Mouse (Mus musculus) gastrocnemius, adult 18-20 months (tissue): ENCODE measurements at regions not wholly inside any gene's neighbourhood (a gene's known extent, or its start where the extent isn't known, plus 50 kb on each side); places are given as distances from the start of the nearest gene placed in this dataset.

Experiments
- DNase-seq: peaks from one replicate; pipeline ENCODE4 v3.0.0; 2021; ENCODE audit warnings: low spot score

- peak; percentile 84 for DNase-seq
Observed at GRCm38 (mm10) chr13:5713195-5713863, 148.0 kb upstream of the Klf6 start.

GRCm38 (mm10) chr13:5714191-5714591, 147.1 kb upstream of the Klf6 start:
- peak; percentile 73 for DNase-seq

DNA sequence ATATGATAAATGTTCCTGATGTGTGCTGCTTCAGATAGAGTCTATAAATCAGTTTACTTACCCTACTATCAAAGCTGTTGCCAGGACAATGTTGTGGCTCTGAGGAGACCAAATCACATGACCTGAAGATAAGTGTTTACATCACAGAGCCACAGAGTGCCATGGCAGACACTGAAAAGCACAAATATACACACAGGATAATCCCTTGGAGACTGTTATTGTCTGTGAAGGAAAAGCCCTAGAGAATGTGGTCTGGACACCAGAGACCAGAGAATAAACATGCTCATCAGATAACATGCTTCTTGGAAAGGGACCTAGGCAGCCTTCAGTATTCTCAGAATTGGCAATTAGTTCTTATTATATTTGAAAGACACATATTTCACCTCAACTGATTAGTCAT, 146.5 kb upstream of the Klf6 start:
- peak; percentile 29 for DNase-seq

DNA sequence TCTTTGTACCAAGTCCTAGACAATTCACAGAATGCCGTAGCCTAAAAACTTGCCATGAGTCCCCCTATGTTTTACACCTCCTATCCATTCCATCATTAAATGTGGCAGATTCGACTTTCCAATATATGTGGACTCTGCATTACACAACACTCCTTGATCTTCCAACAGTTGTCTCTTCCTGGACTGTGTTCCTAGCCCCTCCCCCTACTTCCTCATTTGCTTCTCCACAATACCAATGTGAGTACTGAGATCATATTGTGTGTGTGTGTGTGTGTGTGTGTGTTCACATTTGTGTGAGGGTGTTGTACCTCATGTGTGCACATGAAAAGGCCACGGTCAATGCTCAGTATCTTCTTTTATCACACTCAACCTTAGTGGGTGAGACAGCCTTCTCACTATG, 144.5 kb upstream of the Klf6 start:
- DNase-seq: no peak

DNA sequence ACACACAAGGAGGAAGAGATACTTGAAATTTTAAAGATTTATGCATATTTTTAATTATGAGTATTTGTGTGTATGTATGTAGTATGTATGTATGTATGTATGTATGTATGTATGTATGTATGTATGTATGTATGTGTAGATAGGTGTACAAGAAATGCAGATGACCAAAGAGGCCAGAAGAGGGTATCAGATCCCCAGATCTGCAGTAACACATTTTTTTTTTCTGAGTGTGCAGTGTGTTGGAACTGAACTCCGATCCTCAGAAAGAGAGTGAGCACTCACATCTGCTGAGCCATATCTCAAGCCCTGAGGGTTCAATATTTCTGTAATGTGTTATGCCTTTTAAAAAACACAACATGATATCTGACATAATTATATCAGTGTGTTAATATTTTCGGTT, 138.0 kb upstream of the Klf6 start:
- no peak for DNase-seq

DNA sequence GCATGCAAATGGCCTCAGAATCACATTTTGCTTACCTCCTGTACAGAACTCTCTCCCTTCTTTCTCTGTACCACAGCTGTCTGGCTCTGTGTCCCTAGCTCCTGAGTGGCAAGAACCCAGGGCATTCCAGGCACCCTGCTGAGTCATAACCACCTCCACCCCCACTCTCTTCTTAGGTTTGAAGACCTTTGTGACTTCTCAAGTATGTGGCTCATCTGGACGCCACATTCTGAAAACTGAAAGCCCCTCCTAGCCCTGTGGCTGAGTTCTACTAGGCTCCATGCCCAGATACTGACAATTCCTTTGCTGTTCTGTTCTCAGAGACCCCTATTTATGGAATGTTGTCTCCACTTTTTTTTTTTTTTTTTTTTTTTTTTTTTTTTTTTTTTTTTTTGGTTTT, 136.9 kb upstream of the Klf6 start:
- peak; percentile 58 for DNase-seq

DNA sequence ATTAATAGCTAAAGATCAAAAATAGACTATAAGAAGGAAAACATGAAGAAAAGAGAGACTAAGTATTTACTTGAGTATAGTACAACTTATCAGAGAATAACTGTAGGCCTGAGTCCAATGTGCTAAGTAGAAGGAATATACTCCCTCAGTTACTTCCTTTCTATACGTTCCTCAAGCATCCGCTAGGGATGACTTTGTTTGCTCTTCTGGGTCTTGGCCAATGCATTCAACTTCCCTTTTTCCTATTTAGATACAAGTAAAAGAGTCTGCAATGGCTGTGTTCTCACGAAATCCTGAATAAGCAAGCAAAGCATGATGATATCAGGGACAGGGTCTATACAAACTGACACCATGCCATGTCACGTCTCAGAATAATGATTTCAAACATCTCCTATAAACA, 135.3 kb upstream of the Klf6 start:
- DNase-seq: no peak

GRCm38 (mm10) chr13:5726446-5726845, 134.8 kb upstream of the Klf6 start:
- DNase-seq: no peak

- no peak for DNase-seq
Observed at GRCm38 (mm10) chr13:5728172-5728571, 133.1 kb upstream of the Klf6 start.

- no peak for DNase-seq
Observed at GRCm38 (mm10) chr13:5728808-5729207, 132.5 kb upstream of the Klf6 start.

DNA sequence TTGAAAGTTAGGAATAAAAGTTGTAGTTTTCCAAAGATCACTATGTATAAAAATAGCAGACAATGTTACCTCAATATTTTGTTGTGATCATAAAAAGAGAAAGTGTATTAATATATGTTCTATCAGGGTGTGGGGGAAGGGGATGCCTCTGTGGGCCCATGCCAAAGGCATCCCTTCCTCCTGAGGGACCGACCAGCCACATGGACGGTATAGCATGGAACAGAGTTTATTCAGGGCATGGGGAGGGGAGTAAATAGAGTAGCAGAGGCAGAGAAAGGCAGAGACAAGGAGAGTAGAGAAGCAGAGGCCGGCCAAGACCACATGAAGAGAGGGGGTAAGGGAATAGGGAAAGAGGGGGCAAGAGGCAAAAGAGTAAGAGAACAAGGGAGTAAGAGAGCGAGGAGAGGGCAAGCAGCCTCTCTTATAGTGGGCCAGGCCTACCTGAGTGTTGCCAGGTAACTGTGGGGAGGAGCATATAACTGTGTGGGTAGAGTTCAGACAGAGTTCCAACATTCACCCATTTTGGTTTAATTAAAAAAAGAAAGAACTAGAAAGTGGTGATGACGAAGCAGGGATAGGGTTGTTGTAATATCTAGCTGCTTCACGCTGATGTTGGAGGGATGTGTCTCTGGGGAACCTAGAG, 131.7 kb upstream of the Klf6 start:
- no peak for DNase-seq

DNA sequence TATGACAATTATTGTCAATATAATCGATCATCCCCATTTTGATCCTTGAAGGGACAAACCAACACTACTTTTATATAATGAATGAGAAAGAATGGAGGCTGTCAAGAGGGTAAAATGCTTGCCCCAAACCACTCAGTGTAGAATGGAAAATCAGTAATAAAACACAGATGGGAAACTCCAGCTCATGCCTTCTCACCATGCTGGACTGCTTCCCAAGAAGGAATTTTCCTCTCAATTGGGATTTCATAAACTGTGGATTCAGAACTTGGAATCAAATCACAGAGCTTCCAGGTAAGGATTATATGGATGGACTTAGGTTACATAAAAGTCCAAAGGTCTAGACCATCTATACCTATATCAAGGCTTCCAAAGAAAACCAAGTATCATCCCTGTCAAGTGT, 129.1 kb upstream of the Klf6 start:
- no peak for DNase-seq

- DNase-seq: no peak
Observed at GRCm38 (mm10) chr13:5735027-5735624, 126.2 kb upstream of the Klf6 start.

- DNase-seq: no peak
Observed at GRCm38 (mm10) chr13:5736472-5736871, 124.8 kb upstream of the Klf6 start.

DNA sequence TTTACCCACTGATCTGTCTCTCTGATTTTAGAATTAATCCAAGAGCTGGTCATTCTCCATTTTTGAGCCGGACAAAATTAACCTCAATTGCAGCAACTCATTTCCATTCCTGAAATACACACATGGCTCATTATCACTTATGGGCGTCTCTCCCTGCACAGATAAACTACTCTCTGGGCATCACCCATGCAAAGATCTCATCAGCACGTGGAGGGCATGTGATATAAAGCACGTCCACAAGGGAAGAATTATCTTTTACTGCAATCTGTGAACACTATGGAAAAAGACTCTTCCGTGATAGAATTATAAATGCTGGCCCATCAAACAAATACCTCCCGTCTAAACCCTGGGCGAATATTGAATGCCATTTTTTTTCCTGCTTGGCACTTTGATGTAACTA, 124.1 kb upstream of the Klf6 start:
- DNase-seq: no peak

- no peak for DNase-seq
Observed at GRCm38 (mm10) chr13:5740805-5741204, 120.5 kb upstream of the Klf6 start.

DNA sequence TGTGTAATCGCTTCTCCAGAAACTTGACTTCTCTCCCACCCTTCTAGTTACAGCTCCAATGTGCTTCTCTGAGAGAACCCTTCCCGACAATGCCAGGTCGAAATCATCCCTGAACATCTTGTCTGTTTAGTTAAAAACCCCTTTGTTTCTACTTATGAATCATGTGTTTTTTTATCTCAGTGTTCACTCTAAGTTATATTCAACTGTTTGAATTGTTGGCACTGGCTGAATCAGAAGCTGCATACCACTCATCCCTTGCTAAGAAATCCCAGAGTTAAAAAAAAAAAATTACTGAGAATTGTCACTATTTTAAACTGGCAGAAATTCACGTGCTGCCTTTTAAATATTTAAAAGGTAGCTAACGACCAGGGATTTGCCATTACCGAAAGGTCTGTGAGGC, 116.3 kb upstream of the Klf6 start:
- no peak for DNase-seq

DNA sequence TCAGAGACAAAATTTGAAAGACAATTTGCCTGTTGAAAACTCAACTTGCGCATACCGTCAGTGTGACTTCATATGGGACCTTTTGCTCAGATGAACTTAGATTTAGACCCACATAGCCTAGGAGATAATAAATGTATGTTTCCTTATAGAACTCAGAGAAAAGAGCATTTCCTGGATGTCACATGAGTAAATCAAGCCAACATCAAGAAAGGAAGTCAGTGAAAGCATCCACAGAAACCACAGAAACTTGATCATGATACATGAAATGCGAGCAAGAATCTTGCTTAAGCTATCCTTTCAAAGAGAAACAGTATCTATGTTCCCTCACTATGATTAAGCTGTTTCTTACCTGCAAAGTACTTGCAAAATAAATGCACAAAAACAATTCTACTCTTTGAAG, 104.1 kb upstream of the Klf6 start:
- DNase-seq: no peak

- DNase-seq: no peak
Observed at GRCm38 (mm10) chr13:5757963-5758362, 103.3 kb upstream of the Klf6 start.

GRCm38 (mm10) chr13:5760030-5760429, 101.3 kb upstream of the Klf6 start:
- no peak for DNase-seq

GRCm38 (mm10) chr13:5766394-5766793, 94.9 kb upstream of the Klf6 start:
- no peak for DNase-seq

DNA sequence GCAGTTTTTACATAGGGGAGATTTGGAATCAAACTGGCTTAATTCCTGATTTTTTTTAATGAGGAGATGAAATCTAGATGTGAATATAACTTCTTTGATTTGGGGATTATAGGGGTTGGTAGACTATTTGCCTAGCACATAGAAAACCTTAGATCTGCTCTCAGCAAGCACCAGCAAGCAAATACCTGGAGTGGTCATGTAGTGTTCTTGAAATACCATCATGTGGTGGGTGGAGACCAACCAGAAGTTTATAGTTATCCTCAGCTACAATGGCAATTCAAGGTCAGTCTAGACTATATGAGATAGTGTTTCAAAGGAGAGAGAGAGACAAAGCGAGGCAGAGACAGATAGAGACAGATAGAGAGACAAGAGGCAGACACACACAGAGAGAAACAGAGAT, 94.1 kb upstream of the Klf6 start:
- DNase-seq: no peak

GRCm38 (mm10) chr13:5768699-5769098, 92.6 kb upstream of the Klf6 start:
- no peak for DNase-seq
